Mouse (Mus musculus) liver, postnatal 0 days (tissue): ENCODE data around the gene Sema5b. TPM values are rescaled to one million over a fixed set of nuclear protein-coding genes. Genes with fewer than 3 reads are reported as not detected.

Source experiments
- ATAC-seq: fragments of 200-750 bp; cut with Nextera tagmentation; 2 replicates; pipeline ENCODE4 v1.8.0; 2017; ENCODE audit warnings: mild to moderate bottlenecking, moderate library complexity
- DNase-seq: peaks from one replicate; pipeline ENCODE4 v3.0.0-alpha.2; 2016
- H3K27ac ChIP-seq: fragments of 300-500 bp; sonication (generic); 2 replicates; pipeline ENCODE4 v1.5.1; 2014; ENCODE audit warnings: antibody characterized with exemption, moderate library complexity, mild to moderate bottlenecking, low read depth
- H3K27me3 ChIP-seq: fragments of 300-500 bp; sonication (generic); 2 replicates; pipeline ENCODE4 v1.6.1; 2014; ENCODE audit warnings: low read length, control low read depth, mixed read lengths; ENCODE audit not compliant: insufficient read depth
- H3K36me3 ChIP-seq: fragments of 300-500 bp; sonication (generic); replicated peaks from 2 replicates; pipeline ENCODE4 v1.6.1; 2014; ENCODE audit warnings: mild to moderate bottlenecking, control low read depth, low read length, moderate library complexity, mixed read lengths; ENCODE audit not compliant: insufficient read depth
- H3K4me1 ChIP-seq: fragments of 300-500 bp; sonication (generic); 2 replicates; pipeline ENCODE4 v1.6.1; 2014; ENCODE audit warnings: antibody characterized with exemption, mild to moderate bottlenecking, control low read depth; ENCODE audit not compliant: insufficient read depth
- H3K4me2 ChIP-seq: fragments of 300-500 bp; sonication (generic); 2 replicates; pipeline ENCODE4 v1.6.1; 2014; ENCODE audit warnings: low read depth, mild to moderate bottlenecking, low read length, moderate library complexity, mixed read lengths
- H3K4me3 ChIP-seq: fragments of 300-500 bp; sonication (generic); 2 replicates; pipeline ENCODE4 v1.5.1; 2014; ENCODE audit warnings: low read depth, low read length
- H3K9ac ChIP-seq: fragments of 300-500 bp; sonication (generic); replicated peaks from 2 replicates; pipeline ENCODE4 v1.6.1; 2014; ENCODE audit warnings: mild to moderate bottlenecking, moderate library complexity
- H3K9me3 ChIP-seq: fragments of 300-500 bp; sonication (generic); 2 replicates; pipeline ENCODE4 v1.6.1; 2016; ENCODE audit warnings: mild to moderate bottlenecking, control low read depth, low read length, mixed read lengths
- CTCF ChIP-seq: sonication (generic); IDR thresholded peaks from 2 replicates; pipeline ENCODE4 v1.5.1; 2016; ENCODE audit warnings: antibody characterized with exemption, low read depth
- EP300 ChIP-seq: IDR thresholded peaks from 2 replicates; pipeline ENCODE4 v1.6.1; 2016; ENCODE audit warnings: antibody characterized with exemption, low read depth, mild to moderate bottlenecking
- WGBS: fragments of 180-500 bp; shearing (Covaris S2); extraction: QIAGEN DNeasy Blood & Tissue Kit; methylation state at CpG from one replicate; pipeline ENCODE4 v1.1.7; 2014; ENCODE audit not compliant: insufficient replicate concordance; 5-methylcytosine and 5-hydroxymethylcytosine counted together
- polyA plus RNA-seq: library from polyadenylated mRNA; unstranded; fragments of >200 nt; fragmentation: Nextera tagmentation; extraction: Ambion mirVana; gene quantifications from 2 replicates; pipeline ENCODE4 v1.2.1, GENCODE M21; 2015

The Sema5b gene
- polyA plus RNA-seq, 1 experiment from 2014 or later, result 0.11 TPM

- Histone ChIP-seq H3K27ac (no peak overlapping the region), H3K27me3 (no peaks in the 10 kb centered on the region), H3K4me2 (no peak overlapping the region), H3K9me3 (peaks cover 2% of the 10 kb centered on the region; the same call in 1 of the 2 replicates), H3K4me1 (no peaks in the 10 kb centered on the region), H3K36me3 (no peaks in the 10 kb centered on the region), H3K4me3 (no peak overlapping the region), H3K9ac (no peak overlapping the region)
- DNase-seq, result no peak
- 74% methylated on average over 6 of the region's 6 CpGs for WGBS
- ATAC-seq, result no peak
- TF ChIP-seq CTCF (no peak), EP300 (no peak)
Observed at GRCm38 (mm10) chr16:35508581-35508980, 32.4 kb upstream of the Sema5b start.

GRCm38 (mm10) chr16:35509331-35510070 is 31.4 kb upstream of the Sema5b start:
- no peaks in the 10 kb centered on the region for H3K27me3 ChIP-seq
- H3K9me3 ChIP-seq, result peaks cover 2% of the 10 kb centered on the region; the same call in 1 of the 2 replicates
- H3K4me2 ChIP-seq, result no peak overlapping the region
- no peak overlapping the region for H3K9ac ChIP-seq
- DNase-seq (no peak), ATAC-seq (no peak)
- no peaks in the 10 kb centered on the region for H3K4me1 ChIP-seq
- H3K4me3 ChIP-seq, result no peak overlapping the region
- TF ChIP-seq CTCF, result no peak
- no peak for TF ChIP-seq EP300
- WGBS, result 51% methylated on average over 11 of the region's 11 CpGs
- no peaks in the 10 kb centered on the region for H3K36me3 ChIP-seq
- H3K27ac ChIP-seq, result no peak overlapping the region

GRCm38 (mm10) chr16:35515977-35516612 is 24.9 kb upstream of the Sema5b start:
- 52% methylated on average over 21 of the region's 21 CpGs for WGBS
- Histone ChIP-seq H3K4me1 (0 out of 2 replicates have a peak, but pooled peaks cover 2% of the 10 kb centered on the region), H3K9ac (no peak overlapping the region), H3K27ac (no peak overlapping the region), H3K4me3 (no peak overlapping the region), H3K4me2 (no peak overlapping the region), H3K27me3 (no peaks in the 10 kb centered on the region), H3K9me3 (peaks cover 2% of the 10 kb centered on the region; the same call in 1 of the 2 replicates), H3K36me3 (no peaks in the 10 kb centered on the region)
- no peak for DNase-seq
- no peak for ATAC-seq
- TF ChIP-seq EP300 (no peak), CTCF (no peak)

GRCm38 (mm10) chr16:35517976-35518951 is 22.7 kb upstream of the Sema5b start:
- ATAC-seq, result no peak

GRCm38 (mm10) chr16:35519245-35519644 is 21.7 kb upstream of the Sema5b start:
- TF ChIP-seq CTCF, result no peak
- no peak for TF ChIP-seq EP300

More at GRCm38 (mm10) chr16:35517976-35518951, 22.7 kb upstream of the Sema5b start:
- Histone ChIP-seq H3K9me3 (no peaks in the 10 kb centered on the region), H3K4me2 (no peak overlapping the region), H3K4me3 (no peak overlapping the region), H3K9ac (no peak overlapping the region), H3K27me3 (no peaks in the 10 kb centered on the region), H3K36me3 (no peaks in the 10 kb centered on the region), H3K4me1 (0 out of 2 replicates have a peak, but pooled peaks cover 2% of the 10 kb centered on the region), H3K27ac (no peak overlapping the region)
- 47% methylated on average over 23 of the region's 23 CpGs for WGBS
- TF ChIP-seq CTCF (no peak), EP300 (no peak)
- DNase-seq, result no peak

More at GRCm38 (mm10) chr16:35519245-35519644, 21.7 kb upstream of the Sema5b start:
- H3K4me2 ChIP-seq, result no peak overlapping the region
- no peak overlapping the region for H3K4me3 ChIP-seq
- no peak for ATAC-seq
- H3K9ac ChIP-seq, result no peak overlapping the region
- no peaks in the 10 kb centered on the region for H3K27me3 ChIP-seq
- DNase-seq, result no peak
- no peaks in the 10 kb centered on the region for H3K9me3 ChIP-seq
- H3K27ac ChIP-seq, result no peak overlapping the region
- no peaks in the 10 kb centered on the region for H3K36me3 ChIP-seq
- H3K4me1 ChIP-seq, result 0 out of 2 replicates have a peak, but pooled peaks cover 2% of the 10 kb centered on the region
- 50% methylated on average over 7 of the region's 7 CpGs for WGBS
